Mouse (Mus musculus): ENCODE data around the gene Proser2.

DNA sequence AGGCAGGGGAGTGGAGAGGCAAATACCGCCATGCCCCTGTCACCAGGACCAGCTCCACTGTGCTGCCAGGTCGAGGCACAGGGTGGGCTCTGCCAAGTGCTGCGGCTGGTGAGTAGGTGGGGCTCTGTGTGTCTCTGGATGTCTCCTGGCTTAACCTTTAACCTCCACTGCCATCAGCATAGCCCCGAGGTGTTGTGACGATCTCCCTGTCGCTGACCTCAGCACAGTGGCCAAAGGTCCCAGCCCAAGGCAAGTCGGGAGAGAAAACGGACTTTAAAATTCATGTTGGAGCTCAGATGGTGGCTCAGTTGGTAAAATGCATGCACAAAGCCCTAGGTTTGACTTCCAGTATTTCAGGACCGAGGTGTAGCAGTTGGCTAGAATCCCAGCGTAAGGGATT lies 15.6 kb upstream of the Proser2 start:
- TF ChIP-seq CTCF (IDR thresholded peaks at IDR 0.05; ENCODE audit: insufficient read depth, low read depth, low read length) (no peak), POLR2A (IDR thresholded peaks at IDR 0.05; ENCODE audit: insufficient read depth, low read depth, low read length) (no peak)
